Mouse (Mus musculus) embryonic facial prominence, embryonic 12.5 days (tissue): ENCODE measurements around the gene Myh6. TPM values are rescaled to one million over a fixed set of nuclear protein-coding genes. Genes with fewer than 3 reads are reported as not detected.
A peak's percentile ranks its signal among the peaks of the same experiment; 100 is the strongest.
"Not testable (repeated sequence)": the region's sequence is repeated elsewhere in the genome, so short reads cannot be mapped to it uniquely, and the experiment has no call there.

Experiments
- ATAC-seq: fragments of 200-750 bp; cut with Nextera tagmentation; 2 replicates; pipeline ENCODE4 v1.8.0; 2017; ENCODE audit not compliant: insufficient number of reproducible peaks, insufficient read depth, low FRiP score, low TSS enrichment
- H3K27ac ChIP-seq: fragments of 300-500 bp; sonication (generic); 2 replicates; pipeline ENCODE4 v1.5.1; 2016; ENCODE audit warnings: mild to moderate bottlenecking
- H3K27me3 ChIP-seq: fragments of 300-500 bp; sonication (generic); 2 replicates; pipeline ENCODE4 v1.6.1; 2016; ENCODE audit warnings: mild to moderate bottlenecking, moderate library complexity
- H3K36me3 ChIP-seq: fragments of 300-500 bp; sonication (generic); 2 replicates; pipeline ENCODE4 v1.6.1; 2016; ENCODE audit warnings: mild to moderate bottlenecking
- H3K4me1 ChIP-seq: fragments of 300-500 bp; sonication (generic); 2 replicates; pipeline ENCODE4 v1.6.1; 2016
- H3K4me2 ChIP-seq: fragments of 300-500 bp; sonication (generic); replicated peaks from 2 replicates; pipeline ENCODE4 v1.6.1; 2016; ENCODE audit warnings: mild to moderate bottlenecking, moderate library complexity
- H3K4me3 ChIP-seq: fragments of 300-500 bp; sonication (generic); 2 replicates; pipeline ENCODE4 v1.5.1; 2016; ENCODE audit warnings: mild to moderate bottlenecking
- H3K9ac ChIP-seq: fragments of 300-500 bp; sonication (generic); 2 replicates; pipeline ENCODE4 v1.6.1; 2016; ENCODE audit warnings: mild to moderate bottlenecking, moderate library complexity
- H3K9me3 ChIP-seq: fragments of 300-500 bp; sonication (generic); 2 replicates; pipeline ENCODE4 v1.6.1; 2016; ENCODE audit warnings: mild to moderate bottlenecking, moderate library complexity
- WGBS: fragments of 180-500 bp; shearing (Covaris S2); methylation state at CpG from one replicate; pipeline ENCODE4 v1.1.7; 2016; 5-methylcytosine and 5-hydroxymethylcytosine counted together
- polyA plus RNA-seq: library from polyadenylated mRNA; unstranded; fragments of >200 nt; fragmentation: Nextera tagmentation; extraction: Ambion mirVana; gene quantifications from 2 replicates; pipeline ENCODE4 v1.2.1, GENCODE M21; 2016

Gene Myh6
- polyA plus RNA-seq, 1 experiment from 2014 or later: 2.2 TPM

GRCm38 (mm10) chr14:54994136-54994868, 27.6 kb upstream of the Myh6 start, which contains the start of gene Myh7:
TSS of gene Myh7 (minus strand) at chr14:54994626.
- Histone ChIP-seq H3K9me3 (no peaks in the 10 kb centered on the region), H3K27me3 (no peaks in the 10 kb centered on the region), H3K4me3 (no peak within 1 kb of the TSS), H3K4me1 (peaks cover 28% of the 10 kb centered on the region), H3K36me3 (no peaks in the 10 kb centered on the region), H3K9ac (0 out of 2 replicates have a peak within 1 kb of the TSS, but pooled peaks have one; percentile 7), H3K4me2 (no peak within 1 kb of the TSS), H3K27ac (peak within 1 kb of the TSS; percentile 75)
- WGBS: 55% methylated on average over 11 of the region's 11 CpGs
- ATAC-seq: no peak

- Histone ChIP-seq H3K9ac (no peak overlapping the region), H3K27ac (no peak overlapping the region), H3K4me3 (no peak overlapping the region), H3K4me2 (no peak overlapping the region), H3K36me3 (no peaks in the 10 kb centered on the region), H3K9me3 (no peaks in the 10 kb centered on the region), H3K4me1 (peaks cover 28% of the 10 kb centered on the region), H3K27me3 (no peaks in the 10 kb centered on the region)
- 65% methylated on average over 10 of the region's 10 CpGs for WGBS
- ATAC-seq: no peak
Observed at GRCm38 (mm10) chr14:54993636-54994035, 26.9 kb upstream of the Myh6 start.

GRCm38 (mm10) chr14:54992196-54992595, 25.5 kb upstream of the Myh6 start:
- Histone ChIP-seq H3K9me3 (no peaks in the 10 kb centered on the region), H3K36me3 (no peaks in the 10 kb centered on the region)
- 91% methylated on average over 10 of the region's 10 CpGs for WGBS

GRCm38 (mm10) chr14:54989886-54990441, 23.2 kb upstream of the Myh6 start:
- no peak overlapping the region for H3K27ac ChIP-seq

More at GRCm38 (mm10) chr14:54992196-54992595, 25.5 kb upstream of the Myh6 start:
- Histone ChIP-seq H3K4me2 (no peak overlapping the region), H3K4me3 (no peak overlapping the region), H3K9ac (no peak overlapping the region), H3K27me3 (no peaks in the 10 kb centered on the region), H3K27ac (no peak overlapping the region), H3K4me1 (peaks cover 26% of the 10 kb centered on the region)
- ATAC-seq: no peak

GRCm38 (mm10) chr14:54988882-54989281, 22.2 kb upstream of the Myh6 start:
- no peak for ATAC-seq
- WGBS: 90% methylated on average over 13 of the region's 13 CpGs

More at GRCm38 (mm10) chr14:54989886-54990441, 23.2 kb upstream of the Myh6 start:
- H3K4me3 ChIP-seq: no peak overlapping the region
- no peaks in the 10 kb centered on the region for H3K9me3 ChIP-seq
- H3K4me1 ChIP-seq: peaks cover 9% of the 10 kb centered on the region
- H3K27me3 ChIP-seq: 0 out of 2 replicates have a peak, but pooled peaks cover 1% of the 10 kb centered on the region
- H3K4me2 ChIP-seq: no peak overlapping the region
- H3K36me3 ChIP-seq: no peaks in the 10 kb centered on the region
- WGBS: 85% methylated on average over 8 of the region's 8 CpGs
- no peak overlapping the region for H3K9ac ChIP-seq
- ATAC-seq: no peak

GRCm38 (mm10) chr14:54988350-54988874, 21.7 kb upstream of the Myh6 start:
- not testable (repeated sequence) for ATAC-seq, H3K4me3 ChIP-seq, H3K9ac ChIP-seq, H3K4me1 ChIP-seq, H3K9me3 ChIP-seq, H3K27ac ChIP-seq, H3K36me3 ChIP-seq, H3K4me2 ChIP-seq, H3K27me3 ChIP-seq
- 86% methylated on average over 9 of the region's 9 CpGs for WGBS

More at GRCm38 (mm10) chr14:54988882-54989281, 22.2 kb upstream of the Myh6 start:
- H3K4me2 ChIP-seq: no peak overlapping the region
- no peaks in the 10 kb centered on the region for H3K4me1 ChIP-seq
- 0 out of 2 replicates have a peak, but pooled peaks cover 4% of the 10 kb centered on the region for H3K27me3 ChIP-seq
- H3K27ac ChIP-seq: no peak overlapping the region
- no peak overlapping the region for H3K9ac ChIP-seq
- H3K9me3 ChIP-seq: no peaks in the 10 kb centered on the region
- no peak overlapping the region for H3K4me3 ChIP-seq
- H3K36me3 ChIP-seq: no peaks in the 10 kb centered on the region

- H3K4me2 ChIP-seq: no peak overlapping the region
- H3K9ac ChIP-seq: no peak overlapping the region
- no peaks in the 10 kb centered on the region for H3K9me3 ChIP-seq
- no peak overlapping the region for H3K27ac ChIP-seq
- ATAC-seq: no peak
- H3K4me1 ChIP-seq: no peaks in the 10 kb centered on the region
- WGBS: 95% methylated on average over 7 of the region's 7 CpGs
- H3K27me3 ChIP-seq: 0 out of 2 replicates have a peak, but pooled peaks cover 4% of the 10 kb centered on the region
- H3K4me3 ChIP-seq: no peak overlapping the region
- H3K36me3 ChIP-seq: no peaks in the 10 kb centered on the region
Observed at GRCm38 (mm10) chr14:54981934-54982333, 15.2 kb upstream of the Myh6 start.

GRCm38 (mm10) chr14:54978664-54979063, 11.9 kb upstream of the Myh6 start:
- no peak for ATAC-seq
- Histone ChIP-seq H3K9ac (no peak overlapping the region), H3K9me3 (no peaks in the 10 kb centered on the region), H3K4me2 (no peak overlapping the region), H3K4me3 (no peak overlapping the region), H3K4me1 (no peaks in the 10 kb centered on the region), H3K27me3 (no peaks in the 10 kb centered on the region), H3K36me3 (no peaks in the 10 kb centered on the region), H3K27ac (no peak overlapping the region)
- 85% methylated on average over 8 of the region's 8 CpGs for WGBS

- H3K4me2 ChIP-seq: no peak within 1 kb of the TSS
- no peaks in the 10 kb centered on the region for H3K36me3 ChIP-seq
- H3K9ac ChIP-seq: no peak within 1 kb of the TSS
- H3K4me1 ChIP-seq: no peaks in the 10 kb centered on the region
- no peak within 1 kb of the TSS for H3K27ac ChIP-seq
- ATAC-seq: no peak
- no peaks in the 10 kb centered on the region for H3K9me3 ChIP-seq
- no peaks in the 10 kb centered on the region for H3K27me3 ChIP-seq
- H3K4me3 ChIP-seq: no peak within 1 kb of the TSS
- WGBS: 73% methylated on average over 1 of the region's 1 CpGs
Observed at GRCm38 (mm10) chr14:54976633-54977032, 9.9 kb upstream of the Myh6 start, which contains the start of gene Gm17428. TSS of gene Gm17428 (plus strand) at chr14:54976933.

- no peaks in the 10 kb centered on the region for H3K27me3 ChIP-seq
- H3K4me2 ChIP-seq: no peak overlapping the region
- WGBS: 83% methylated on average over 6 of the region's 6 CpGs
- ATAC-seq: no peak
- no peaks in the 10 kb centered on the region for H3K36me3 ChIP-seq
- H3K9ac ChIP-seq: no peak overlapping the region
- no peak overlapping the region for H3K4me3 ChIP-seq
- H3K4me1 ChIP-seq: no peaks in the 10 kb centered on the region
- H3K27ac ChIP-seq: no peak overlapping the region
- no peaks in the 10 kb centered on the region for H3K9me3 ChIP-seq
Observed at GRCm38 (mm10) chr14:54974068-54974791, 7.5 kb upstream of the Myh6 start.

GRCm38 (mm10) chr14:54972786-54973185, 6.1 kb upstream of the Myh6 start:
- WGBS: 91% methylated on average over 11 of the region's 11 CpGs
- H3K9me3 ChIP-seq, H3K4me3 ChIP-seq, ATAC-seq, H3K4me1 ChIP-seq, H3K27ac ChIP-seq, H3K9ac ChIP-seq, H3K36me3 ChIP-seq, H3K4me2 ChIP-seq, H3K27me3 ChIP-seq: not testable (repeated sequence)
